Mouse (Mus musculus): ENCODE measurements around the gene Tcf12. TPM values are rescaled to one million over a fixed set of nuclear protein-coding genes. Genes with fewer than 3 reads are reported as not detected.

The Tcf12 gene
- polyA plus RNA-seq, 1 experiment from 2014 or later, result 8.2 TPM

- no peak overlapping the region for H3K4me3 ChIP-seq (ENCODE audit: low read depth, low read length)
- H3K9me3 ChIP-seq (replicated peaks; ENCODE audit: control insufficient read depth, low read length), result no peaks in the 10 kb centered on the region
- WGBS (ENCODE audit: insufficient replicate concordance), result 53% methylated on average over 2 of the region's 2 CpGs
- H3K27me3 ChIP-seq (ENCODE audit: control insufficient read depth, insufficient read depth, low read depth, low read length), result no peaks in the 10 kb centered on the region
- H3K4me1 ChIP-seq (ENCODE audit: control insufficient read depth, low read depth, low read length), result no peaks in the 10 kb centered on the region; the same call in 1 of the 2 replicates
- no peak overlapping the region for H3K9ac ChIP-seq (ENCODE audit: low read depth, low read length)
- ATAC-seq (ENCODE audit: low read depth), result no peak
- no peak overlapping the region for H3K4me2 ChIP-seq (ENCODE audit: low read depth, low read length)
- H3K27ac ChIP-seq (ENCODE audit: low read length), result no peak overlapping the region
- no peaks in the 10 kb centered on the region; the same call in 1 of the 2 replicates for H3K36me3 ChIP-seq (ENCODE audit: control insufficient read depth, insufficient read depth)
Observed at GRCm38 (mm10) chr9:72097083-72097482, 14.6 kb downstream of the Tcf12 start.

- no peak overlapping the region for H3K27ac ChIP-seq (ENCODE audit: low read length)
- no peak overlapping the region for H3K4me3 ChIP-seq (ENCODE audit: low read depth, low read length)
- H3K27me3 ChIP-seq (ENCODE audit: control insufficient read depth, insufficient read depth, low read depth, low read length), result no peaks in the 10 kb centered on the region
- no peak for ATAC-seq (ENCODE audit: low read depth)
- no peaks in the 10 kb centered on the region for H3K36me3 ChIP-seq (ENCODE audit: control insufficient read depth, insufficient read depth)
- no peak overlapping the region for H3K9ac ChIP-seq (ENCODE audit: low read depth, low read length)
- H3K9me3 ChIP-seq (replicated peaks; ENCODE audit: control insufficient read depth, low read length), result no peaks in the 10 kb centered on the region
- H3K4me2 ChIP-seq (ENCODE audit: low read depth, low read length), result no peak overlapping the region
- H3K4me1 ChIP-seq (ENCODE audit: control insufficient read depth, low read depth, low read length), result no peaks in the 10 kb centered on the region; the same call in 1 of the 2 replicates
- 69% methylated on average over 5 of the region's 5 CpGs for WGBS (ENCODE audit: insufficient replicate concordance)
Observed at GRCm38 (mm10) chr9:72094675-72095074, 17.0 kb downstream of the Tcf12 start.

GRCm38 (mm10) chr9:72092191-72092590 is 19.5 kb downstream of the Tcf12 start:
- Histone ChIP-seq H3K27ac (ENCODE audit: low read length) (no peak overlapping the region), H3K4me3 (ENCODE audit: low read depth, low read length) (no peak overlapping the region), H3K9ac (ENCODE audit: low read depth, low read length) (no peak overlapping the region), H3K4me2 (ENCODE audit: low read depth, low read length) (no peak overlapping the region), H3K36me3 (ENCODE audit: control insufficient read depth, insufficient read depth) (no peaks in the 10 kb centered on the region), H3K27me3 (ENCODE audit: control insufficient read depth, insufficient read depth, low read depth, low read length) (no peaks in the 10 kb centered on the region), H3K9me3 (replicated peaks; ENCODE audit: control insufficient read depth, low read length) (no peaks in the 10 kb centered on the region), H3K4me1 (ENCODE audit: control insufficient read depth, low read depth, low read length) (no peaks in the 10 kb centered on the region; the same call in none of the 2 replicates)
- 74% methylated on average over 1 of the region's 1 CpGs for WGBS (ENCODE audit: insufficient replicate concordance)
- ATAC-seq (ENCODE audit: low read depth), result no peak

GRCm38 (mm10) chr9:72088893-72089611 is 22.6 kb downstream of the Tcf12 start:
- Histone ChIP-seq H3K9ac (ENCODE audit: low read depth, low read length) (no peak overlapping the region), H3K9me3 (replicated peaks; ENCODE audit: control insufficient read depth, low read length) (no peaks in the 10 kb centered on the region), H3K4me3 (ENCODE audit: low read depth, low read length) (no peak overlapping the region), H3K36me3 (ENCODE audit: control insufficient read depth, insufficient read depth) (no peaks in the 10 kb centered on the region), H3K27me3 (ENCODE audit: control insufficient read depth, insufficient read depth, low read depth, low read length) (no peaks in the 10 kb centered on the region), H3K4me2 (ENCODE audit: low read depth, low read length) (no peak overlapping the region), H3K27ac (ENCODE audit: low read length) (no peak overlapping the region), H3K4me1 (ENCODE audit: control insufficient read depth, low read depth, low read length) (peaks cover 5% of the 10 kb centered on the region)
- ATAC-seq (ENCODE audit: low read depth), result no peak
- WGBS (ENCODE audit: insufficient replicate concordance), result 53% methylated on average over 3 of the region's 3 CpGs

GRCm38 (mm10) chr9:72085017-72085416 is 26.7 kb downstream of the Tcf12 start:
- H3K36me3 ChIP-seq (ENCODE audit: control insufficient read depth, insufficient read depth), result no peaks in the 10 kb centered on the region
- 29% methylated on average over 3 of the region's 3 CpGs for WGBS (ENCODE audit: insufficient replicate concordance)
- no peaks in the 10 kb centered on the region for H3K9me3 ChIP-seq (replicated peaks; ENCODE audit: control insufficient read depth, low read length)

GRCm38 (mm10) chr9:72084131-72084530 is 27.5 kb downstream of the Tcf12 start:
- no peak overlapping the region for H3K4me2 ChIP-seq (ENCODE audit: low read depth, low read length)
- ATAC-seq (ENCODE audit: low read depth), result no peak
- no peak overlapping the region for H3K9ac ChIP-seq (ENCODE audit: low read depth, low read length)

More at GRCm38 (mm10) chr9:72085017-72085416, 26.7 kb downstream of the Tcf12 start:
- Histone ChIP-seq H3K4me1 (ENCODE audit: control insufficient read depth, low read depth, low read length) (peaks cover 5% of the 10 kb centered on the region), H3K27ac (ENCODE audit: low read length) (no peak overlapping the region), H3K4me2 (ENCODE audit: low read depth, low read length) (no peak overlapping the region), H3K9ac (ENCODE audit: low read depth, low read length) (no peak overlapping the region), H3K27me3 (ENCODE audit: control insufficient read depth, insufficient read depth, low read depth, low read length) (no peaks in the 10 kb centered on the region), H3K4me3 (ENCODE audit: low read depth, low read length) (no peak overlapping the region)
- no peak for ATAC-seq (ENCODE audit: low read depth)

GRCm38 (mm10) chr9:72076158-72076557 is 35.5 kb downstream of the Tcf12 start:
- no peak for ATAC-seq (ENCODE audit: low read depth)
- H3K27ac ChIP-seq (ENCODE audit: low read length), result no peak overlapping the region

More at GRCm38 (mm10) chr9:72084131-72084530, 27.5 kb downstream of the Tcf12 start:
- Histone ChIP-seq H3K4me1 (ENCODE audit: control insufficient read depth, low read depth, low read length) (peaks cover 5% of the 10 kb centered on the region), H3K9me3 (replicated peaks; ENCODE audit: control insufficient read depth, low read length) (no peaks in the 10 kb centered on the region), H3K27me3 (ENCODE audit: control insufficient read depth, insufficient read depth, low read depth, low read length) (no peaks in the 10 kb centered on the region), H3K4me3 (ENCODE audit: low read depth, low read length) (no peak overlapping the region), H3K36me3 (ENCODE audit: control insufficient read depth, insufficient read depth) (no peaks in the 10 kb centered on the region), H3K27ac (ENCODE audit: low read length) (no peak overlapping the region)

GRCm38 (mm10) chr9:72066151-72066550 is 45.5 kb downstream of the Tcf12 start:
- H3K4me2 ChIP-seq (ENCODE audit: low read depth, low read length), result no peak overlapping the region
- H3K4me1 ChIP-seq (ENCODE audit: control insufficient read depth, low read depth, low read length), result no peaks in the 10 kb centered on the region
- no peak for ATAC-seq (ENCODE audit: low read depth)

More at GRCm38 (mm10) chr9:72076158-72076557, 35.5 kb downstream of the Tcf12 start:
- Histone ChIP-seq H3K9me3 (replicated peaks; ENCODE audit: control insufficient read depth, low read length) (no peaks in the 10 kb centered on the region), H3K4me2 (ENCODE audit: low read depth, low read length) (no peak overlapping the region), H3K4me3 (ENCODE audit: low read depth, low read length) (no peak overlapping the region), H3K27me3 (ENCODE audit: control insufficient read depth, insufficient read depth, low read depth, low read length) (no peaks in the 10 kb centered on the region), H3K4me1 (ENCODE audit: control insufficient read depth, low read depth, low read length) (no peaks in the 10 kb centered on the region), H3K36me3 (ENCODE audit: control insufficient read depth, insufficient read depth) (no peaks in the 10 kb centered on the region), H3K9ac (ENCODE audit: low read depth, low read length) (no peak overlapping the region)

GRCm38 (mm10) chr9:72053144-72053543 is 58.5 kb downstream of the Tcf12 start:
- no peaks in the 10 kb centered on the region for H3K27me3 ChIP-seq (ENCODE audit: control insufficient read depth, insufficient read depth, low read depth, low read length)
- no peak overlapping the region for H3K4me2 ChIP-seq (ENCODE audit: low read depth, low read length)
- H3K27ac ChIP-seq (ENCODE audit: low read length), result no peak overlapping the region
- H3K4me1 ChIP-seq (ENCODE audit: control insufficient read depth, low read depth, low read length), result no peaks in the 10 kb centered on the region
- no peaks in the 10 kb centered on the region for H3K9me3 ChIP-seq (replicated peaks; ENCODE audit: control insufficient read depth, low read length)
- no peak overlapping the region for H3K4me3 ChIP-seq (ENCODE audit: low read depth, low read length)
- no peak for ATAC-seq (ENCODE audit: low read depth)
- H3K9ac ChIP-seq (ENCODE audit: low read depth, low read length), result no peak overlapping the region
- H3K36me3 ChIP-seq (ENCODE audit: control insufficient read depth, insufficient read depth), result no peaks in the 10 kb centered on the region
- WGBS (ENCODE audit: insufficient replicate concordance), result 59% methylated on average over 3 of the region's 3 CpGs

More at GRCm38 (mm10) chr9:72066151-72066550, 45.5 kb downstream of the Tcf12 start:
- Histone ChIP-seq H3K27ac (ENCODE audit: low read length) (no peak overlapping the region), H3K27me3 (ENCODE audit: control insufficient read depth, insufficient read depth, low read depth, low read length) (no peaks in the 10 kb centered on the region), H3K4me3 (ENCODE audit: low read depth, low read length) (no peak overlapping the region), H3K9me3 (replicated peaks; ENCODE audit: control insufficient read depth, low read length) (no peaks in the 10 kb centered on the region), H3K9ac (ENCODE audit: low read depth, low read length) (no peak overlapping the region), H3K36me3 (ENCODE audit: control insufficient read depth, insufficient read depth) (no peaks in the 10 kb centered on the region)
